In genomic region chr10:87126186-87126824, GRCm38 (mm10) we compare ENCODE assay signal across 12 mouse cellular contexts.
DNase-seq lines count a peak whose midpoint lies in the region; ATAC-seq lines count a peak whose summit lies in the region.
"Had no signal": no experiment of that assay in that cellular context is flagged by ENCODE, and none has a peak within 500 bp of the region (broad histone marks: within the 10 kb centered on the region; RNA-seq: fewer than 3 reads in every experiment).

No protein-coding gene starts in this region.

- H3K4me3 ChIP-seq in heart, embryonic 12.5 days = no peak overlapping the region
- H3K4me3 ChIP-seq: neural tube, embryonic 12.5 days had no signal

- H3K9ac ChIP-seq in heart, embryonic 12.5 days = no peak overlapping the region
- H3K9ac ChIP-seq: neural tube, embryonic 12.5 days had no signal

- DNase-seq in CD4-positive, CD25-positive, alpha-beta regulatory T cell, adult 2 months (ENCODE audit: low read depth, low spot score) = peak; percentile 26
- DNase-seq in kidney, postnatal 4 days = peak; percentile 6 to 9
- no peak for DNase-seq in kidney, postnatal 10 days
- peak; percentile 29 for DNase-seq in 416B (ENCODE audit: low read depth)
- peak; percentile 1 for DNase-seq in c-Kit-positive CD71-positive TER-119-negative erythroid progenitor cells, embryonic 14.5 days (ENCODE audit: low read depth)
- DNase-seq in right cerebral cortex, postnatal 14 days = no peak
- DNase-seq: cerebellum, adult 9-11 months; heart, postnatal 14 days; right cerebral cortex, postnatal 4 days had no signal

- no peaks in the 10 kb centered on the region for H3K27me3 ChIP-seq in heart, embryonic 12.5 days (replicated peaks)
- H3K27me3 ChIP-seq: neural tube, embryonic 12.5 days had no signal

- no peak overlapping the region for H3K4me2 ChIP-seq in heart, embryonic 12.5 days
- H3K4me2 ChIP-seq: neural tube, embryonic 12.5 days had no signal

- H3K4me1 ChIP-seq in heart, embryonic 12.5 days (replicated peaks) = no peaks in the 10 kb centered on the region
- H3K4me1 ChIP-seq: neural tube, embryonic 12.5 days had no signal

- no peaks in the 10 kb centered on the region for H3K36me3 ChIP-seq in heart, embryonic 12.5 days
- H3K36me3 ChIP-seq: neural tube, embryonic 12.5 days had no signal

- WGBS in heart, embryonic 12.5 days = 75% methylated on average over 12 of the region's 12 CpGs

- H3K27ac ChIP-seq in heart, embryonic 12.5 days (ENCODE audit: poor library complexity, severe bottlenecking) = no peak overlapping the region
- H3K27ac ChIP-seq: neural tube, embryonic 12.5 days had no signal

- H3K9me3 ChIP-seq in heart, embryonic 12.5 days (replicated peaks) = peaks cover 2% of the 10 kb centered on the region; the same call in 1 of the 2 replicates

- ATAC-seq in CD4-positive, CD25-positive, alpha-beta regulatory T cell, adult 4 months = no peak
- no peak for ATAC-seq in heart, embryonic 12.5 days (ENCODE audit: insufficient number of reproducible peaks, low FRiP score)

Comparison
In these comparisons a context has a peak if more than half of its experiments do, and no peak if none do; other contexts are left out.
1. DNase-seq: peak in CD4-positive, CD25-positive, alpha-beta regulatory T cell, adult 2 months (single experiment), kidney, postnatal 4 days (2 of 2), 416B (single experiment) and c-Kit-positive CD71-positive TER-119-negative erythroid progenitor cells, embryonic 14.5 days (single experiment); none in kidney, postnatal 10 days (single experiment) and right cerebral cortex, postnatal 14 days (single experiment).